Comparison of ENCODE assay signal across 8 mouse cellular contexts in genomic region chr5:142557397-142558067, GRCm38 (mm10). TPM values are rescaled to one million over a fixed set of nuclear protein-coding genes. Genes with fewer than 3 reads are reported as not detected.
DNase-seq lines count a peak whose midpoint lies in the region; ATAC-seq lines count a peak whose summit lies in the region.

No protein-coding gene starts in this region.

- H3K4me2 ChIP-seq in forebrain, embryonic 14.5 days (ENCODE audit: low read length): no peak overlapping the region
- peak overlapping the region; percentile 22 for H3K4me2 ChIP-seq in hindbrain, embryonic 12.5 days (replicated peaks)

- H3K27ac ChIP-seq in forebrain, embryonic 14.5 days (ENCODE audit: low read depth, low read length): no peak overlapping the region
- no peak overlapping the region for H3K27ac ChIP-seq in hindbrain, embryonic 12.5 days

- H3K36me3 ChIP-seq in forebrain, embryonic 14.5 days (ENCODE audit: control insufficient read depth, insufficient read depth, low read length): no peaks in the 10 kb centered on the region
- no peaks in the 10 kb centered on the region for H3K36me3 ChIP-seq in hindbrain, embryonic 12.5 days

- no peak overlapping the region for H3K4me3 ChIP-seq in forebrain, embryonic 14.5 days (ENCODE audit: low read depth, low read length)
- H3K4me3 ChIP-seq in hindbrain, embryonic 12.5 days: no peak overlapping the region

- peak; percentile 76 for ATAC-seq in cerebellum, adult (ENCODE audit: insufficient number of reproducible peaks, low FRiP score, low TSS enrichment)
- peak; percentile 76 for ATAC-seq in forebrain, embryonic 14.5 days
- ATAC-seq in hindbrain, embryonic 12.5 days (ENCODE audit: low FRiP score): peak; percentile 40; the same call in 1 of the 2 replicates

- no peak overlapping the region for H3K9ac ChIP-seq in forebrain, embryonic 14.5 days (ENCODE audit: low read length)
- H3K9ac ChIP-seq in hindbrain, embryonic 12.5 days: no peak overlapping the region

- H3K9me3 ChIP-seq in forebrain, embryonic 14.5 days (replicated peaks; ENCODE audit: control insufficient read depth, low read length): no peaks in the 10 kb centered on the region
- H3K9me3 ChIP-seq in hindbrain, embryonic 12.5 days (replicated peaks): no peaks in the 10 kb centered on the region

- WGBS in forebrain, embryonic 14.5 days: 20% methylated on average over 21 of the region's 21 CpGs
- 38% methylated on average over 21 of the region's 21 CpGs for WGBS in hindbrain, embryonic 12.5 days

- no peaks in the 10 kb centered on the region for H3K27me3 ChIP-seq in forebrain, embryonic 14.5 days (replicated peaks; ENCODE audit: control insufficient read depth, insufficient read depth, low read length)
- H3K27me3 ChIP-seq in hindbrain, embryonic 12.5 days: no peaks in the 10 kb centered on the region; the same call in 1 of the 2 replicates

- peak; percentile 73 for DNase-seq in ES-CJ7 (ENCODE audit: low read depth, low spot score)
- DNase-seq in forebrain, embryonic 14.5 days (ENCODE audit: low spot score): peak; percentile 81
- peak; percentile 87 to 91 for DNase-seq in layer of hippocampus, postnatal 14 days (ENCODE audit: low spot score in 2 of 2)
- DNase-seq in lung, postnatal 10 days: peak; percentile 81
- DNase-seq in retina, adult 2 months (ENCODE audit: low read depth, low spot score): peak; percentile 68
- peak; percentile 83 for DNase-seq in thymus, postnatal 4 days

- H3K4me1 ChIP-seq in forebrain, embryonic 14.5 days (ENCODE audit: control insufficient read depth, insufficient read depth, low read length): no peaks in the 10 kb centered on the region
- H3K4me1 ChIP-seq in hindbrain, embryonic 12.5 days: no peaks in the 10 kb centered on the region

RNA-seq across cellular contexts. Expression of gene Radil, which starts 6.6 kb away (rescaled TPM):
- 5.9 and 10.0 TPM in 2 replicates for polyA plus RNA-seq in forebrain, embryonic 14.5 days (2014; fragmentation: Nextera tagmentation; extraction: Ambion mirVana)
- polyA plus RNA-seq in hindbrain, embryonic 12.5 days (2016; fragmentation: Nextera tagmentation; extraction: Ambion mirVana): 7.5 and 8.5 TPM in 2 replicates
- total RNA-seq in layer of hippocampus, postnatal 14 days (2021): 10 to 100 TPM; 12.8 to 13.4 TPM

RNA-seq across cellular contexts. Expression of gene Papolb, which starts 27.7 kb away (rescaled TPM):
- 0.15 and 0.27 TPM in 2 replicates for polyA plus RNA-seq in forebrain, embryonic 14.5 days (2014; fragmentation: Nextera tagmentation; extraction: Ambion mirVana)
- polyA plus RNA-seq in hindbrain, embryonic 12.5 days (2016; fragmentation: Nextera tagmentation; extraction: Ambion mirVana): 0.32 and 0.36 TPM in 2 replicates
- total RNA-seq in layer of hippocampus, postnatal 14 days (2021): under 1 TPM; 0.38 to 0.85 TPM

RNA-seq across cellular contexts. Expression of gene Mmd2, which starts 51.1 kb away (rescaled TPM):
- 71.9 and 75.1 TPM in 2 replicates for polyA plus RNA-seq in forebrain, embryonic 14.5 days (2014; fragmentation: Nextera tagmentation; extraction: Ambion mirVana)
- polyA plus RNA-seq in hindbrain, embryonic 12.5 days (2016; fragmentation: Nextera tagmentation; extraction: Ambion mirVana): 12.0 and 12.2 TPM in 2 replicates
- 100 to 1,000 TPM; 183 to 186 TPM for total RNA-seq in layer of hippocampus, postnatal 14 days (2021)
